Mouse (Mus musculus) kidney, adult 11 months (tissue): ENCODE measurements around the gene Hs3st3a1.

Experiments
- DNase-seq: peaks from one replicate; pipeline ENCODE4 v3.0.0; 2022

Hs3st3a1 gene

GRCm38 (mm10) chr11:64489587-64490433, 54.7 kb downstream of the Hs3st3a1 start:
- no peak for DNase-seq

- no peak for DNase-seq
Observed at GRCm38 (mm10) chr11:64494448-64494847, 59.3 kb downstream of the Hs3st3a1 start.

- DNase-seq = peak; percentile 7
Observed at GRCm38 (mm10) chr11:64495935-64496334, 60.8 kb downstream of the Hs3st3a1 start.

GRCm38 (mm10) chr11:64496677-64497076, 61.5 kb downstream of the Hs3st3a1 start:
- DNase-seq = no peak

GRCm38 (mm10) chr11:64500536-64501112, 65.5 kb downstream of the Hs3st3a1 start:
- DNase-seq = no peak

- no peak for DNase-seq
Observed at GRCm38 (mm10) chr11:64503040-64503439, 67.9 kb downstream of the Hs3st3a1 start.

- DNase-seq = no peak
Observed at GRCm38 (mm10) chr11:64505924-64506323, 70.8 kb downstream of the Hs3st3a1 start.

- DNase-seq = no peak
Observed at GRCm38 (mm10) chr11:64507024-64507423, 71.9 kb downstream of the Hs3st3a1 start.

GRCm38 (mm10) chr11:64509106-64509505, 74.0 kb downstream of the Hs3st3a1 start:
- DNase-seq = no peak

- no peak for DNase-seq
Observed at GRCm38 (mm10) chr11:64512301-64512700, 77.2 kb downstream of the Hs3st3a1 start.

- no peak for DNase-seq
Observed at GRCm38 (mm10) chr11:64513419-64513818, 78.3 kb downstream of the Hs3st3a1 start.

- DNase-seq = no peak
Observed at GRCm38 (mm10) chr11:64516712-64517589, 81.8 kb downstream of the Hs3st3a1 start.

- DNase-seq = no peak
Observed at GRCm38 (mm10) chr11:64518146-64518841, 83.2 kb downstream of the Hs3st3a1 start.

- no peak for DNase-seq
Observed at GRCm38 (mm10) chr11:64523993-64524570, 89.0 kb downstream of the Hs3st3a1 start.

GRCm38 (mm10) chr11:64537230-64537629, 102.1 kb downstream of the Hs3st3a1 start:
- DNase-seq = no peak

- DNase-seq = no peak
Observed at GRCm38 (mm10) chr11:64541866-64542265, 106.7 kb downstream of the Hs3st3a1 start.

GRCm38 (mm10) chr11:64542335-64542734, 107.2 kb downstream of the Hs3st3a1 start:
- no peak for DNase-seq

- DNase-seq = no peak
Observed at GRCm38 (mm10) chr11:64543181-64543641, 108.1 kb downstream of the Hs3st3a1 start.

GRCm38 (mm10) chr11:64544236-64544635, 109.1 kb downstream of the Hs3st3a1 start:
- DNase-seq = peak; percentile 4

- no peak for DNase-seq
Observed at GRCm38 (mm10) chr11:64549380-64549779, 114.2 kb downstream of the Hs3st3a1 start.

- DNase-seq = no peak
Observed at GRCm38 (mm10) chr11:64549955-64550354, 114.8 kb downstream of the Hs3st3a1 start.

- DNase-seq = no peak
Observed at GRCm38 (mm10) chr11:64558282-64558681, 123.2 kb downstream of the Hs3st3a1 start.
